Mouse (Mus musculus): ENCODE measurements around the gene Aimp2.
A peak's percentile ranks its signal among the peaks of the same experiment; 100 is the strongest.

Aimp2 gene

DNA sequence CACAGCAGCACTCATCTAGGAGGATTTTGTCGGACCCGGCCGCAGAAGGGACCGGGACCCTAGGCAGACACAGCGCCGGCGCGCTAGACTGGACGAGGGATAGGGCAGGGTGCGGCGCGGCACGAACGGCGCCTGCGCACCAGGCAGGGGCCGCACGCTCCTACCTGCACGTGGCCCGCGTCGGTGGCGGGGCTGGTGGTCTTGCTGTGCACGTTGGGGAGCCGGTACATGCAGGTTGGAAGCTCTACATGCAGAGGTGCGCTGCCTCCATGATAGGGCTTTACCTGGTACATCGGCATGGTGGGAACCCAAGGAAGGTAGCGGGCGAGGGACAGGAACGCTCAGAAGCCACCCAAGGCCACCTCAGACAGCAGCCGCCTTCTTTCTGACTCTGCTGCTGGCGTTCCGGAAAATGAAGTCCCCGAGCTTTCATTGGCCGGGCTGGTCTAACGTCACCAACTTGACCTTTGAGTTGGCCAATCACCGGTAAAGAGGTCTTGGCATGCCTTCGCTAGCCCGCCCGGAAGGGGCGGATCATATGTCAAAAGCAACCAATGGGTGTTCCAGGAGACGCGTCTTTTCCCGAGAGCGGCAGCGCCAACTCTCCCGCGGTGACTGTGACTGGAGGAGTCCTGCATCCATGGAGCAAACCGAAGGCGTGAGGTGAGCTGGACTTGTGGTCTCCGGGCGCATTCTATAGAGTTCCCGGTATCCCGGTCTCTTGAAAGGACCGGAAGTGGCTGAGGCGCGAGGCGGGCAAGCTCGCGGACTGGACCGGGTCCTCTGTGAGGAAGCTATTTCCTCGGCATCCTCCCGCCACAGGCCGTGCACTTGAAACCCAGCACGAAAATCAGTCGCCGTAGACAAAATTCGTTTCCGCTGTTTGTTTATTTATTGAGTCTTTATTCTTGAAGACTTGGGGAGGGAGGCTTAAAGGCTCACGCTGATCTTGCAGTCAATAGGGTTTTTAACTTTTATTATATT lies at the start of gene Aimp2, which contains the start of gene Pms2:
Gene Aimp2, minus strand, starts transcription at position 431 of the 984 bp plus-strand sequence.
Gene Pms2, plus strand, starts transcription at position 548 of the 984 bp plus-strand sequence.
- peak; percentile 90 for DNase-seq

DNA sequence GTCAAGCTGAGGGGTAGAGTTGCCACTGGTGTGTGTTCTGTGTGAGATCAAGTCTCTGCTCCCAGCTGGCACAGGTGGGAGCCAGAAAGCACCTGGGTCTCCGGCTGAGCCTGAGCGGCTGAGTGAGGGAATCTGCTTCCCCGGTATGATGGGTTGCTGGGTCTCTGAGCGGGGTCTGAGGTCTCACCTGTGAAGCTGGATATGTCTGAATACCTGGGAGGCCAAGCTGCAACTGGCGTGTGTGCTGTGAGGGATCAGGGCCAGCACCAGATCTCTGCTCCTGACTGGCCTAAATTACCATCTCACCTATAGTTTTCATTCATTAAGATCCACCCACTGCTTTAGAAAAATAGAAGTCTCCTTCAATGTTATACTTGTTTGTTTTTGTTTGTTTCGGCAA lies 47.5 kb upstream of the Aimp2 start:
- DNase-seq: no peak

GRCm38 (mm10) chr5:143950016-143950415 lies 40.4 kb upstream of the Aimp2 start:
- no peak for DNase-seq

DNA sequence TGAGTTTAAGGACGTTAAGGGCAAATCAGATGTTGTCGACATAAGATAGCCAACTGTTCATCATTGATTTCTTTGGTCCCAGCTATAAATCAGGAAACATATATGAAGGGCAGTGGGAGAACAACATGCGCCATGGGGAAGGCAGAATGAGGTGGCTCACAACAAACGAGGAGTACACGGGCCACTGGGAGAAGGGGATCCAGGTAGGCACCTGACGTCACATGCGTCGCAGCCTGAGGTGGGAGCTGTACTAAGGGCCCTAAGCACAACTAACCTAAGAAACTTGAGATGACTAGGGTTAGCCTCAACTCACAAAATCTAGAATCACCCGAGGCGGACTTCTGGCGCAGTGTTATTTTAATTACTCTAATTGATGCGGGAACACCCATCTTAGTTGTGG lies 38.7 kb upstream of the Aimp2 start:
- DNase-seq: no peak

- DNase-seq: peak; percentile 53
These were observed 33.8 kb upstream of the Aimp2 start for GRCm38 (mm10) chr5:143943231-143944125.

- DNase-seq: no peak
These were observed 31.9 kb upstream of the Aimp2 start for GRCm38 (mm10) chr5:143941588-143941987.

DNA sequence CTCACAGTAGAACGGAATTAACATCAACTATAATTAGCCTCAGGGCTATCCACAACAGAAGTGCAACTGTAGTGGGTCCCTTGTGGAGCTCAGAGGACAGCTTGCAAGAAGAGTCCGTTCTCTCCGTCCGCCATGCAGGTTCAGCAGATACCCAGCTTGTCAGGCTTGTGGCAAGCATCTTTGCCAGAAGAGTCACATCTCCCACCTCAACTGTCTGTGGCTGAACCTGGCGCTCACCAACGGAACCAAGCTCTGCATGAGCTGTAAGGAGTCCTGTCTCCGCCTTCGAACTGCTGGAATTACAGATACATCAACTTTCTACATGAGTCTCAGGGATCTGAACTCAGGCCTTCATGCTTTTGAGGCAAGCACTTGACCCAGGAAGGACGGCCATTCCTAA lies 26.5 kb upstream of the Aimp2 start:
- no peak for DNase-seq

GRCm38 (mm10) chr5:143933875-143934274 lies 24.2 kb upstream of the Aimp2 start:
- DNase-seq: no peak

DNA sequence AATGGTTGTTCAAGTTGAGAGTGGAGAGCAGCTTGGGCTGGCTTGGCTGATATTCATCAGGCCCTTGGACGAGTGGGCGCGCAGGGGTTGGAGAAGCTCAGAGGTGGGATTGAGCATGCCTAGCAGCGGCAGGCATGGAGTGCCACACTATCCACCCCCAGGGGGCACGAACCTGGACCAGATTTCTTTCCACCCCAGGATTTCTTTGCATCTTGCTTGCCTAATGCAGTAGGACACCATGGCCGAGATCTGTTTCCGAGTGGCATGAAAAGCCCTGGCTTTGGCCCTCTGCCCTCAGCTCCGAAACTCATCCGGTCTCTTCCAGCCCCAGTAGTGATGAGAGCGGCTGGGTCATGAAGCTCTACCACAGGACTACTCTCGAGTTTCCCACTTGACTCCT lies 23.8 kb upstream of the Aimp2 start:
- DNase-seq: no peak

GRCm38 (mm10) chr5:143932831-143933230 lies 23.2 kb upstream of the Aimp2 start, which contains the start of gene Rsph10b:
Gene Rsph10b (plus strand): TSS chr5:143933035.
- DNase-seq: no peak

- no peak for DNase-seq
These were observed 22.4 kb upstream of the Aimp2 start for GRCm38 (mm10) chr5:143931863-143932580.

DNA sequence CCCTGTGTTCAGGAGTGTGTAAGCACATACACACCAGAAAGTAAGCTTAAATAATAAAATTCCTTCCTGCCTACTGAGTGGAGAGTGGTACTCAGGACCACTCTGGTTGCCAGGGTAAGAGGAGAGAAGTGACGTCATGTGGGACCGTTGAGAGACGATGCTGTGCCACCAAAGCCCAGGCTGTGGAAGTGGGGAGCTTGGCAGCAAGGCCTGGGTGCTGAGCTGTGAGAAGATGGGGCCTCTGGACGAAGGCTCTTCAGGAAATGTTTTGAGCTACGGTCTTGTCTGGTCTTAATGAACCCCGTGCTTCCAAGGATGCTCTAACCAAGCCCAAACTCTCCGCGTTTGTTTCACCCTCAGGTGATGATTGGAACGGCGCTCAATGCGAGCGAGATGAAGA lies 21.0 kb upstream of the Aimp2 start:
- DNase-seq: no peak

GRCm38 (mm10) chr5:143929291-143929690 lies 19.6 kb upstream of the Aimp2 start:
- DNase-seq: no peak

- no peak for DNase-seq
These were observed 18.2 kb upstream of the Aimp2 start, which contains the start of gene Gm42421 for GRCm38 (mm10) chr5:143927875-143928274. Gene Gm42421 (plus strand): TSS chr5:143928175.

DNA sequence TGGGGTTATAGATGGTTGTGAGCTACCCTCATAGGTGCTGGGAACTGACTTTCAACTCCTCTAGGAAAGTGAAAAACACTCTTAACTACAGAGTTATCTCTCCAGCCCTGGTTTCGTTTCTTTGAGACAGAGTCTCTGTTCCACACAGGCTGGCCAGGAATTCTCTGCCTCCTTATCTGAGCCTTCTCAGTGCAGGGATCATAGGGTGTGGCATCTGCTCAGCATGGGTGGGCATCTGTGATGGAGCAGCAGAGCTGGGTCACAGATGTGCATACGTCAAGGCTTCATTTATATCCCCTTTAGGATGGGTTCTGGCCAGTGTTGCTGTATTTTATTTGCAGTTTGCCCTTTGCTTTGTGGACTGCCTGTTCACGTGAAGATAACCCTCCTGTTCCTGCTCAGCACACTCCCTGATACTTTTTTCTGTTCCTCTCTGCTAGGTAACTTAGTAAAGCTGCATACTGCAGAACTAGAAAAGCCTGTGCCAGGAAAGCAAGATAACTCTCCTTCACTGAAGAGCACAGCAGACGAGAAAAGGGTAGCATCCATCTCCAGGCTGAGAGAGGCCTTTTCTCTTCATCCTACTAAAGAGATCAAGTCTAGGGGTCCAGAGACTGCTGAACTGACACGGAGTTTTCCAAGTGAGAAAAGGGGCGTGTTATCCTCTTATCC lies 15.3 kb upstream of the Aimp2 start:
- no peak for DNase-seq

DNA sequence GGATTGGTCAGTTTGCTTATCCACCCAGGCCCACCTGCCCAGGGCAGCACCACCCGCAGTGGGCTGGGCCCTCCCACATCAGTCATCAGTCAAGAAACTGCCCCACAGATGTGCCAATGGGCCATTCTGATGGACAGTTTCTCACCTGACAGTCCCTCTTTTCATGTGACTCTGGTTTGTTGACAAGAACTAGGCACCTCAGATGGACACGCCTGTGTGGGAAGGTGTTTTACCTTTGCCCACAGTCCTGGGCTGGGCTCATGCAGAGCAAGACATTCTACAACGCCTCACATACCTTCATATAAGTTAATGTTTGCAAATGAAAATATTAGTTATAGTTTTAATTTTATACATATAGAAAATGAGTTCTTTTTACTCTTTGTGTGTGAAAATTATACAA lies 8.5 kb upstream of the Aimp2 start:
- no peak for DNase-seq

DNA sequence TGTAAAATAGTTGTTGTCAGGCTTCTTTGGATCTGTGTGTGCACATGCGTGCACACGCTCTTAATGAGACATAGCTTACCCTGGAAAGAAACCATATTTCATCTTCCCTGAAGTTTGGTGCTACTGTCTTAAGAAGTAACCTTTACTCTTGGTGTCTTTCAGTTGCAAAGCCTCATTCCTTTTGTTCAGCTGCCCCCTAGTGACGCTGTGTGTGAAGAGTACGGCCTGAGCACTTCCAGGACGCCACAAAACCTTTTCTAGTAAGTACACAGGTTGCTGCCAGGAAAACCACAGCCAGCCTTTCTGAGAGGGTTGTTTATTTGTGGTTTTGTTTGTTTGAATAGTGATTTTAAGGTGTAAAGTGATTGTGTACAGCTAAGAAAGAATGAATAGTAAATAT lies 7.8 kb upstream of the Aimp2 start:
- no peak for DNase-seq

DNA sequence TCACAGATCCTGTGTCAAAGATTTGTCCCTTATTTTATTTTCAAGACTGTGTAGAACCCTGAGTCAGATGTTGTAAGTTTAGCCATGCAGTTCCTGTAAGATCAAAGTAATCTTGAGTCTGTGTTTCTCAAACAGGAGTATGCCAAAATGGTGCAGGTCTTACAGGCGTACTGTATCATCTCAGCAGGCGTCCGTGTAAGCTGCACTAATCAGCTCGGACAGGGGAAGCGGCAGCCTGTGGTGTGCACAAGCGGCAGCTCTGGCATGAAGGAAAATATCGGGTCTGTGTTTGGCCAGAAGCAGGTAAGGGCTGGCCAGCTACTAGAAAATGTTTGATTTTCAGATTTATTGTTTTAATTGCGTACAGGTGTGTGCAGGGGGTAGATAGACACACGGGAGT lies 6.6 kb upstream of the Aimp2 start:
- no peak for DNase-seq

- DNase-seq: no peak
These were observed 721 bp downstream of the Aimp2 start for GRCm38 (mm10) chr5:143908926-143909325.

DNA sequence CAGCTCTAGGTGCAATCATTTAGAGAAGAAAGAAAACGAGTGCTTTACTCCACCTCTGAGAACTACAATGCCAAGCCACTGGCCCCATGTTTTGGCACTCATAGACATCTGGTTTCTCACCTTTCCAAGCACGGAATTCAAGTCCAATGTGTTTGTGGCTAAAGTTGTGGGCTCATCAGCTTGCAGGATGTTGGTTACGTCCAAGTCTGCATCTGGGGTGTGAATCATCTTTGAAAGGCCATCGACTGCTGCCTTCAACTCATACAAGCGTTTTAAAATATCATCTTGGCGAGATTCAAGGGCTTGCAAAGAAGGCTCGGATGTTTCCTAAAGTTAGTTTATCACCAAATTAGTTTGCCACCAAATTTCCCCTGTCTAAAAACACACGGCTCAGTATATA lies 3.2 kb downstream of the Aimp2 start:
- DNase-seq: no peak

DNA sequence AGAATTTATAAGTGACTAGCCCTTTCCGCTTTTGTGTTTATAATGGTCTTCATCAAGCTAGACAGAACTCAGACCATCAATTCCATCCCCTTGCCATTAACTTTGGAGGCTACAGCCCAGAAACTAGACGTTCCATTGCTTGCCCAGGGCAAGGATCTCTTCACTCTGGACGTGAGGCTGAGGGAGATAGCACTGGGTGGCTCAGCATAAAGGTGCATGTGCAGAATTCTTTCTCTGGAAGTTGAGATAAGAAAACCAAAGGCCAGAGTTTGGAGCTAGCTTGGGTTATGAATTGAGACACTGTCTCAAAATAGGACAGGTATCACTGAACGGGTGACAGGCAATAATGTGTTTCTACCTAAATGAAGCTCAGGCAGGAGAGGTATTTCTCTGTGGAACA lies 5.8 kb downstream of the Aimp2 start:
- DNase-seq: no peak

- peak; percentile 31 for DNase-seq
These were observed 7.5 kb downstream of the Aimp2 start for GRCm38 (mm10) chr5:143902111-143902510.

Measured in right cerebral cortex, postnatal 14 days (tissue).